Mouse (Mus musculus) macrophage (primary cell): ENCODE measurements at regions not wholly inside any gene's neighbourhood (a gene's known extent, or its start where the extent isn't known, plus 50 kb on each side); places are given as distances from the start of the nearest gene placed in this dataset.

Experiments
- H3K27ac ChIP-seq: fragments of 350-480 bp; formaldehyde crosslinking; 2 replicates; pipeline ENCODE4 v1.9.0; 2021
- H3K36me3 ChIP-seq: fragments of 350-480 bp; formaldehyde crosslinking; 2 replicates; pipeline ENCODE4 v1.9.0; 2021; ENCODE audit errors: inconsistent target
- H3K4me3 ChIP-seq: fragments of 350-480 bp; formaldehyde crosslinking; 2 replicates; pipeline ENCODE4 v1.9.0; 2021; ENCODE audit errors: inconsistent target
- H3K79me2 ChIP-seq: fragments of 350-480 bp; formaldehyde crosslinking; 2 replicates; pipeline ENCODE4 v1.9.0; 2021; ENCODE audit errors: inconsistent target
- WGBS: methylation state at CpG from one replicate; pipeline ENCODE4 v1.1.7; 2026; ENCODE audit warnings: inconsistent platforms; ENCODE audit not compliant: missing documents; 5-methylcytosine and 5-hydroxymethylcytosine counted together

DNA sequence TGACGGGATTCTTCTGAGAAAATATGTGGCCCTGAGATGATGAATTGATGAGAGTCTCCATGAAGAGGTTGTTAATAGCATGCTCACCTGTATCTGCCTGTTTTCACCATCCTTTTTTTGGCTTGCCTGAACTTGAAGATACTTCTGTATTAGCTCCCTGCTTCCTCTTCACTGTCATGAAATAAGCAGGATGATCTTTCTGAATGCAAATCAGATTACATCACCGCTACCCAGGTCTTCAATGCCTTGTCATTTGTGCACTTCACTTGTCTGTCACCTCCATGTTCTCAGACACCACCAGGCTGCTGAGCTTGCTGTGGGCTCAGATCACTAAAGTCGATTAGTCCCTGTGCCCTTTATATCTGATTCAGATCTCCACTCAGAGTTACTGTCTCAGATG, 146.2 kb upstream of the Nrp1 start:
- Histone ChIP-seq H3K4me3 (no peak overlapping the region), H3K79me2 (no peaks in the 10 kb centered on the region), H3K36me3 (no peaks in the 10 kb centered on the region), H3K27ac (peak overlapping the region; percentile 33)
- whole genome bisulfite sequencing, result 94% methylated on average over 3 of the region's 3 CpGs

DNA sequence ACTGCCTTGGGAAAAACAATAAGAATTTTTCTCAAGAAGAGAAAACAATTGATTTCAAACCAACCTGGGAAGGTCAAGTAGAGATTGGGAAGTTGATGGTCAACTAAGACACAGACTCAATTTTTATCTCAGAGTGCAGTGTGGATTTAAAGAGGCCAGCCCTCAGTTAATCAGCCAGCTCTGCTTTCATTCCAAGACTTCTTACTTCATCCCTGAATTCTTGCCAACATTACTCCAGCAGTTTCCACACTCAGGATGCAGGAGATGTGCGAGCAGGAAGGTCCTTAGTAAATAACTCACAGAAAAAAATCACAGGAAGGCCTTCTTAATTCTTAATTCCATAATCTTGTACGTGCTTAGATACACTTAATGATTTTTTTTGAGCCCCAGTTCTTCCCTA, 144.1 kb upstream of the Nrp1 start:
- H3K27ac ChIP-seq, result no peak overlapping the region

DNA sequence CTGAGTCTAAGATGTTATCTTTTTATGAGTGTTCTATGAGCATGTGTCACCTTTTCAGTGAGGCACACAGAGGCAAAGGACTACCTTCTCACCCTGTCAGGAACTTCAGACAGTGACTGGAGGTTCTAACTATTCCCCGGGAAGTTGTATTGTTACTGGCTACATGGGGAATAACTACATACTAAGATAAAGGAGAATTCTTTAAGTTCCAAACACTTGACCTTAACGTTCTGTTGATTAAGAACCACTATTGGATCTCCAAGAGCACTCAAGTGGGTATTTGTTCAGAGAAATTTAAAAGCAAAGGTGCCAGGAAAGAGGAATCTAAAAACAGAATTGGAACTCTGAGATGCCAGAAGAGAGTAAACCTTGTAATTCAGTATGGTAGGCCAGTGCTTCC, 139.5 kb upstream of the Nrp1 start:
- WGBS, result 94% methylated on average over 2 of the region's 2 CpGs
- H3K36me3 ChIP-seq, result no peaks in the 10 kb centered on the region
- H3K4me3 ChIP-seq, result no peak overlapping the region
- no peaks in the 10 kb centered on the region for H3K79me2 ChIP-seq
- no peak overlapping the region for H3K27ac ChIP-seq

More for the DNA sequence above, 144.1 kb upstream of the Nrp1 start:
- WGBS, result 100% methylated on average over 2 of the region's 2 CpGs
- no peaks in the 10 kb centered on the region for H3K79me2 ChIP-seq
- H3K4me3 ChIP-seq, result no peak overlapping the region
- H3K36me3 ChIP-seq, result no peaks in the 10 kb centered on the region

DNA sequence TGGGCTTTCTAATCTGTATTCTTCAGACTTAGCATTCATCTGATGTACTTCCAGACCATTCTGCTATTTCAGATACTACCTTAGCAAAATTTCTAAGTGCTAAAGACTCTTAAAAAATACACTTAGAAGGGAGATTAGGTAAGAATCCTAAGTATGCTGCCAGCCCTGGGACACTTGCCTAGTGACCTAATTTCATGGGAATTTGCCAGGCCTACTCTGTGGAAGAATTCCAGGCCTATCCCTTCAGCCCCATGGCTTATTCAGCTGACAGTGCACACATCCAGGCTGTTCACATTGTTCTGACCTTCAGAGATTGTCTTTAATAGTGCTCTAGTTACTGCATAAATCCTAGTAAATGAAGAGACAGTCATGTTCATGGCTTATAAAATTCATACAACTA, 138.9 kb upstream of the Nrp1 start:
- Histone ChIP-seq H3K27ac (no peak overlapping the region), H3K36me3 (no peaks in the 10 kb centered on the region), H3K4me3 (no peak overlapping the region), H3K79me2 (no peaks in the 10 kb centered on the region)

DNA sequence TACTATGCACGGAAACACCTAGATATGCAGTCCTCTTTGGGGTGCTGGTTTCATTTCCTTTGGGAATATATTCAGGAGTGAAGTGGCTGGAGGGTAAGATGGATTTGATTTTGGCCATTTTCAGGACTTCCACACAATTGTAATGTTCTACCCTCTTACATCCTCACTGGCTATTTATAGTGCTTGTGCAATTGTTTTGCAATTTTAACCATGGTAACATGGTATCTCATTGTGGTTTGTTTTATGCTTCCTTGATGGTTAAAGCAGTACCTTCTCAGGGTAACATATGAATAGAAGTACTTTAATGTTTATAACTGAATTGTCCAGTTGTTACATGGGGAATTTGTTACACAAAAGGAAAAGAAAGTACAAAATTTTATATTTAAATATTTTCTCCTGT, 135.3 kb upstream of the Nrp1 start:
- Histone ChIP-seq H3K27ac (peak overlapping the region; percentile 49), H3K36me3 (no peaks in the 10 kb centered on the region), H3K79me2 (no peaks in the 10 kb centered on the region), H3K4me3 (no peak overlapping the region)
- 64% methylated on average over 1 of the region's 1 CpGs for WGBS

DNA sequence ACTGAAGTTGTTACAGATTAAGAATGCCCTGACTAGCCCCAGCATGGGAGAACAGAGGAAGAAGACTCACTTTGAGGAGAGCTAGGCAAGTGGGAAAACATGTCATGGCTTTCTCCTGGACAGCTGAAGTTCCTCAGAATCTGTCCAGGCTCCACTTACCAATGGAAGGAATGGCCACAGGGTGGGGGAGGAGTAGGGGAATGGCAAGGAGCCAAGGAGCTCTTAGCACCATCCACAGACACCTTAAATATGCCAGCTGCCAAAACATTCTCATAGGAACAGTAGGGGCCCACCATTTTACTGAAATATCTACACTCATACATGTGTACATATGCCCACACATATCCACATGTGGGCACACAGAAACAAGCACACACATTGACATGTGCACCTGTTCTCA, 134.9 kb upstream of the Nrp1 start:
- H3K27ac ChIP-seq, result peak overlapping the region; percentile 49
- no peaks in the 10 kb centered on the region for H3K36me3 ChIP-seq
- H3K79me2 ChIP-seq, result no peaks in the 10 kb centered on the region
- H3K4me3 ChIP-seq, result no peak overlapping the region

DNA sequence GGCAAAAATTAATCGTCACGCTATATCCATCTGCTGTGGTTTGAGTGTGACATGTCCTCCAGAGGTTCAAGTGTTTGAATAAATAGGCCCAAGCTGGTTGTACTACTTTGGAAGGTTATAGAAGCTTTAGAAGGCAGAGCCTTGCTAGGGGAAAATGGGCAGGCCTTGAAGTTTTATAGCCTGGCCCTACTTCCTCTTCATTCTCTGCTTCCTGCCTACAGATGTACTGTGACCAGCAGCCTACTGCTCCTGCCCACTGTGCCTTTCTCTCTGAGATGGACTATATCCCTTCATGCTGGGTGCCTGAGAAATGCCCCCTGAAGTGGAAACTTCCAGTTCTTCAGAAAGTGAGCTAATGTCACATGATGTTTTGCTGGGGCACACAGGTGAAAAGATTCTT, 133.3 kb upstream of the Nrp1 start:
- no peaks in the 10 kb centered on the region for H3K36me3 ChIP-seq
- no peaks in the 10 kb centered on the region for H3K79me2 ChIP-seq
- peak overlapping the region; percentile 13; the same call in 1 of the 2 replicates for H3K27ac ChIP-seq
- WGBS, result 96% methylated on average over 2 of the region's 2 CpGs
- H3K4me3 ChIP-seq, result no peak overlapping the region

DNA sequence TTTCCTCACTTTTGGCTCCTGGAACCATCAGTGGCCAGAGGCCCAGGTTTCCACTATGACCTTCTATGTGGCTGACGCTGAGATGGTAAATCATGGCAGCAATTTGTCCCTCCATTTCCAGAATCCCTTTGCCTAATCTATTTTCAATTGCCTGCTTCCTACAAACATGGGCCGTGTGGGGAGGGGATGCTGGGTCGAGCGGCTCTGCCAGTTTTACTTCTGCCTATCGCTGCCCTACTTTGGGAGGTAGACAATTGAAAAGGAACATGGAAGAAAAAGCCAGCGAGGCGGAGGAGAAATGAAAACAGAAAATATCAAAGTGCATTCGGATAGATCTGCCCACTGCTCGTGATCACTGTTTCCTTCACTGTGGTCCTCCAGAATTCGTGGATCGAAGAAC, 123.3 kb upstream of the Nrp1 start:
- Histone ChIP-seq H3K27ac (peak overlapping the region; percentile 61), H3K36me3 (no peaks in the 10 kb centered on the region)
- WGBS, result 48% methylated on average over 11 of the region's 11 CpGs

DNA sequence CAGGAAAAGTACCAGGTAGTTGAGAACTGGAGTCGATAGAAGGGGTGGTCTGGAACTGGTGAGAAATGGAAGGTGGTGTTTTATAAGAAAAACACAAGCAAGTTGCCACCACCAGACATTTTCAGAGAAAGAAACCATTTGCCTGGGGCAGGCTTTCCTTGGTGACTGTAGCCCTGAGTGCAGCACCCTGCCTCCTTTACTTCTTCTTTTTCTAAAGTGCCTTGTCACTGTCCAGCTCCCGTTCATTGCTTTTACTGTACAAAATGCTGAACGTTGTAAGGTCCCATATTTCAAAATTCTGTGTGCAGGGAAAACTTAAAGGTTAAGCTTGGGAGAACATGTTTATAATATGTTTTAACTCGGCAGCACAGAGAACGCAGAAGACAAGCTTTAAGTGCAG, 122.9 kb upstream of the Nrp1 start:
- WGBS, result 10% methylated on average over 5 of the region's 5 CpGs
- H3K36me3 ChIP-seq, result no peaks in the 10 kb centered on the region
- H3K4me3 ChIP-seq, result no peak overlapping the region
- H3K79me2 ChIP-seq, result no peaks in the 10 kb centered on the region
- H3K27ac ChIP-seq, result peak overlapping the region; percentile 61

More for the DNA sequence above, 123.3 kb upstream of the Nrp1 start:
- Histone ChIP-seq H3K4me3 (no peak overlapping the region), H3K79me2 (no peaks in the 10 kb centered on the region)

DNA sequence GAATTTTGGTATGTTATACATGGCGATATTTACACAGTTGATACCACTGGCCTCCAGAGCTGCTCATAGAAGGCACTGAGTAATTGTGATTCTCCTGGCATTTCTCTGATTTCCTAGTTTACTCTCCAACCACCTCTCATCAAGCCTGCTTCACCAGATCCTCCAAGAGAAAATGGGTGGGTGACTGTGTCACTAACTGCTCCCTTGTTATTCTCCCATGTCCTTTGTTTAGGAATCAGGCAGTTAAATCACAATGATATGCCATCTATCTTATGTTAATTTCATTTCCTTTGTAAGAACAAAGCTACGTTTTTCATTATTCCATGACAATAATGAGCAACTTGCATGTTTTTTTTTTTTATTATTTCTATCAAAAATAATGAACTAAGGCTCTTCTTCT, 122.3 kb upstream of the Nrp1 start:
- H3K4me3 ChIP-seq, result no peak overlapping the region
- H3K36me3 ChIP-seq, result no peaks in the 10 kb centered on the region
- no peaks in the 10 kb centered on the region for H3K79me2 ChIP-seq
- H3K27ac ChIP-seq, result peak overlapping the region; percentile 61
- 100% methylated on average over 2 of the region's 2 CpGs for WGBS

DNA sequence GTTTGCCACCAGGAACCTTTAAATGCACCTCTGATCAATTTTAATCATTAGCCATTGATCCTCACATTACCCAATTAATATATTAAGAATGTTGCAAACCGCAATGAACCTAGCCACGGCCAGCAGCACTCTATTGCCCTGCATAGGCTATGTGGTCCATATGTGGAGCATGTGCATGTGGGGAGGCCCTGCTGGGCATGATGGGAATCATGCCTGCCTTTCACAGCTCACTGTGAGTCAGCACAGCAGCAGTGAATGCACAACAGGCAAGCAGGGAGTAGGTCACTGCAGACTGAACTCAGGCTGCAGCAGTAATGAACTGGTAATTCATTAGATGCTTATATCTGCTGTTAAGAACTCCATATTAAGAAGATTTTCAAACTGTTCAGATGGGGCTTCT, 119.5 kb upstream of the Nrp1 start:
- no peak overlapping the region for H3K27ac ChIP-seq
- no peaks in the 10 kb centered on the region for H3K79me2 ChIP-seq
- H3K4me3 ChIP-seq, result no peak overlapping the region
- no peaks in the 10 kb centered on the region for H3K36me3 ChIP-seq
- WGBS, result 100% methylated on average over 2 of the region's 2 CpGs

DNA sequence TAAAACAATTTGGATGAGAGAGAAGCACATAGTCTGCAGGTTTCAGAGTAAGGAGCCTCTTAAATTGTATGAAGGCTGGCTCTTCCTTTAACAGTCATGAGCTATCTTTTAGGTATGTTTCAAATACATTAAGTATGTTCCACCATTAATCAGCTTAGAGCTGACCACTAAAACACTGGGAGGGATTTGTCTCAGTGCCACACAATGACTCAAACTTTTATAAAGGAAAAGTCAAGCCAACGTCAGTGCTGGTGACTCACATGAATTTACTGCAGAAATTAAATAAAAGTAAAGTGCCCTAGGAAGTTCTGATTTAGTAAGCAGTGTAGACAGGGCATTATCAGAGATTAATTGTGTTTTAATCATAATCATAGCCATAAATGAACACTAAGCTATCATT, 118.6 kb upstream of the Nrp1 start:
- no peaks in the 10 kb centered on the region for H3K36me3 ChIP-seq
- 60% methylated on average over 1 of the region's 1 CpGs for WGBS
- no peaks in the 10 kb centered on the region for H3K79me2 ChIP-seq
- no peak overlapping the region for H3K4me3 ChIP-seq
- no peak overlapping the region for H3K27ac ChIP-seq

DNA sequence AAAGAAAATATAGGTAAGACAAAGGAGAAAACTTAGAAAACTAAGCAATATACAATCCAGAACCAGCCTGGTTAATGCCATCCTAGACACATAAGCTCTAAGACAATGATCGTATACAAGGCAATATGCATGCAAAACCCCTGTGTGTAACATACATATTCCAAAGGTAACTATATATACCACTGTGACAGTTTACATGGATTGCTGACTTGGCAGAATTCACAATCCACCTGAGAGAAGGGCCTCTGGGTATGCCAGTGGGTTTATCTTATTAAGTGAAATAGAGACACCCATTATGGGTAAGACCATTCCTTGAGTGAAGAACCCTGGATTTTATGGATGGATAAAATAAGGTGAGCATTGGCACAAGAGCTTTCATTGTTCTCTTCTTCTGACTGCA, 117.2 kb upstream of the Nrp1 start:
- no peaks in the 10 kb centered on the region for H3K36me3 ChIP-seq
- H3K4me3 ChIP-seq, result no peak overlapping the region
- H3K27ac ChIP-seq, result no peak overlapping the region
- no peaks in the 10 kb centered on the region for H3K79me2 ChIP-seq
- WGBS, result 100% methylated on average over 1 of the region's 1 CpGs

DNA sequence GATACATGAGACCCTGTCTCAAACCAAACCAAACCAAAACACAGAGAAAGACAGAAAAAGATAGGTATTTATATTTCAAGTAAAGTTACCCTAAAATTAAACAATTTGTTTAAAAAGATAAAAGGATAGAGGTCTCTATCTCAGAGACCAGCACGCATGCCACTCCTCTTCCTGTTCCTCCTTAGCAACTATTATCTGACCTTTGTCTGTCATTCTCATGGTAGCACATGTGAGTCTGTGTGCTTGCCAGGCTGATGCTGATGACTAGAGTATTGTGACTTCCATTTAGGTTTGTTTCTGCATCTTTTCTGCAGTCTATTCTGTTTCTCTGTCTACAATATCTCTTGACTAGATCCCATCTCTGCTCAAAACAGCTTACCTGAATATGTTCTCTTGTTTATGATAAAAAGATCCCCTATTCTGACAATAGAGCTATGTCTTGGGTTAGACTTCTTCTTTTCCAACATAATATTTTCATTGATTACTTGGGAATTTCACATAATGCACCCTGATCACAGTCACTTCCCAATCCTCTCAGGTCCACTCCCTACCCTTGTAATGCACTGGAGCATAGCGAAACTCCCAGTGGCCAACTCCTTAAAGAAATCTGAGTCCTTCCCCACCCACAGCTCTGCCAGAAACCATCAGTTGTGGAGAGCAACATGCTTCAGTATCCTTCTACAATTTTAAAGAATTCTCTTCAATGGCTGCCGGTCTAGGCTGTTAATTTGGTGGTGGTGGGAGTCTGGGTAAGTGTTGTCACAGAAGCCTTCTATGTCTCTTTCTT, 115.7 kb upstream of the Nrp1 start:
- Histone ChIP-seq H3K4me3 (no peak overlapping the region), H3K27ac (no peak overlapping the region), H3K36me3 (no peaks in the 10 kb centered on the region), H3K79me2 (no peaks in the 10 kb centered on the region)
- WGBS, result 100% methylated on average over 3 of the region's 3 CpGs

DNA sequence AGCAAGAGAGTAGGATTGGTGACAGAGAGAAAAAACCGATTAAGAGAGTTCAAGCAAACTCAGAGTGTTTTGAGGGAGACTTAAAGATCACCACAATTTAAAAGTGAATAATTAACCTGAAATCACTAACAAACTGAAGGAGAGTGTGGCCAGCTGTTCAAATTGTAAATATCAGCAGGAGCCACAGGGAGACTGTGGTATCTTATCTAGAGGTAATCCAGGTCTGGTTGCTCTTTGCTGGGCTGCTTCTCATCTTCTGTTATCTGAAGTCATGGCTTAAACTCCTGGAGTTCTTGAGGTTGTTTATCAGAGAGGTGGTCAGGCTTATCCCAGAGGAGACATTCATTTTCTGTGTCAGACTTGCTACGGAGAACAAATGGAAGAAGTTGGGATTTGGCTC, 106.7 kb upstream of the Nrp1 start:
- Histone ChIP-seq H3K36me3 (no peaks in the 10 kb centered on the region), H3K27ac (no peak overlapping the region), H3K4me3 (no peak overlapping the region), H3K79me2 (no peaks in the 10 kb centered on the region)
- WGBS, result 95% methylated on average over 2 of the region's 2 CpGs

DNA sequence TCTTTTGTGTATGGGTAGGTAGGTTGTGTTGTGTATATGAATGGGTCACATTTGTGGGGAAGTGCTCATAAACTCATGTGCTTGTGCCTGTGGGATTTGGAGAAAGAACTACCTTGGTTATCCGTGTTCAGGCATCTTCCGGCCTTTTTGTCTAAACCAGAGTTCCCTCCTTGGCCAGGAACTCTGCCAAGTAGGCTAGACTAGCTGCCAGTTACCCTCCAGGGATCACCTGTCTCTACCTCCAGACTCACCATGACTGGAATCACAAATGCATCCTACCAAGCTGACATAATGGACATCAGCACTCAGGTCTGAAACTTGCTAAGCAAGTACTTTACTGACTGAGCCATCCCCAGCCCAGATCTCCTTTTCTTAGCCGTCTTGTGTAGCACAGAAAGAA, 97.6 kb upstream of the Nrp1 start:
- Histone ChIP-seq H3K36me3 (no peaks in the 10 kb centered on the region), H3K4me3 (no peak overlapping the region), H3K79me2 (no peaks in the 10 kb centered on the region), H3K27ac (no peak overlapping the region)
- 100% methylated on average over 3 of the region's 3 CpGs for WGBS
